Mouse (Mus musculus): ENCODE data around the gene Usp11.

DNA sequence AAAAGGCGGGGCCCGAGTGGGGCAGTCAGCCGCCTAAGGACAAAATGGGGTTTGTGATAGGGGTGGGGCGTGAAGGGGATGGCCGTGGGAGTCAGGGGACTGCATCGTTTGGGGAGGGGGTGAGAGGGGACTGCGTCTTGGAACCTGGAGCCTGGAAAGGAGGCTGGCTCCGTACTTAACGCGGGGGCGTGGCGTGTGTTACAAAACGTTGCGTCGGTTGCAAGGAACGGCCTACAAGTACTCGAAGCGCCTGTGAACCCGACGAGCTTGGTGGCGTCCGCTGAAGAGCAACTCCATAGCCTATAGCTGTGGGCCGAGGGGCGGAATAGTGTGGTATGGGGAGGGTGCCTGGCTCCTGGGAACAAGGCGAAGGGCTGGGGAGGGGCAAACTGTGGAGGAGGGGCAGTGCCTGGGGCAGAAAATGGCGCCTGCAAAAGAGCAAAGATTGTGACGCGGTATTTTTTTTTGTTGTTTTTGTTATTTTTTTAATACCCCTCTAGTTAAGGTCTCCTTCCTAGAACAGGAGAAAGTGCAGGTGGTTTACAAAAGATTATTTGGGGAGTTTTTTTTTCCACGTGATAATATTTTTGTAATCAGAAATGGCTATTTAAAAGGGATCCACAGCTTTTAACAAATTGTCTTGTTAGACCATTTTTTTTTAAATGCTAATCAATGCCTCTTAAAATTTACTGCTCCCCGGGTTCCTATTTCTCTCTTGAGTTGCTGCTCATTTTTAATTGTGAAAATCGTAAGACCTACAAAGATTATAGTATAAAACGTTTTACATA lies 783 bp downstream of the Usp11 start:
- TF ChIP-seq CTCF (IDR thresholded peaks at IDR 0.05; ENCODE audit: low read depth) (no peak), EP300 (optimal IDR thresholded peaks at IDR 0.05) (no peak)
